Mouse (Mus musculus) stomach, embryonic 15.5 days (tissue): ENCODE data around the gene Ick. TPM values are rescaled to one million over a fixed set of nuclear protein-coding genes. Genes with fewer than 3 reads are reported as not detected.

Experiments used
- ATAC-seq: fragments of 200-750 bp; cut with Nextera tagmentation; 2 replicates; pipeline ENCODE4 v1.8.0; 2017; ENCODE audit warnings: low read depth, moderate number of reproducible peaks, moderate TSS enrichment; ENCODE audit not compliant: insufficient read depth, low FRiP score
- H3K27ac ChIP-seq: fragments of 300-500 bp; sonication (generic); 2 replicates; pipeline ENCODE4 v1.5.1; 2015; ENCODE audit warnings: mild to moderate bottlenecking, inconsistent platforms
- H3K27me3 ChIP-seq: fragments of 300-500 bp; sonication (generic); replicated peaks from 2 replicates; pipeline ENCODE4 v1.6.1; 2015; ENCODE audit warnings: inconsistent platforms
- H3K36me3 ChIP-seq: fragments of 300-500 bp; sonication (generic); 2 replicates; pipeline ENCODE4 v1.6.1; 2015; ENCODE audit warnings: inconsistent platforms
- H3K4me1 ChIP-seq: fragments of 300-500 bp; sonication (generic); 2 replicates; pipeline ENCODE4 v1.6.1; 2015; ENCODE audit warnings: inconsistent platforms
- H3K4me2 ChIP-seq: fragments of 300-500 bp; sonication (generic); 2 replicates; pipeline ENCODE4 v1.6.1; 2015; ENCODE audit warnings: mild to moderate bottlenecking, inconsistent platforms
- H3K4me3 ChIP-seq: fragments of 300-500 bp; sonication (generic); replicated peaks from 2 replicates; pipeline ENCODE4 v1.5.1; 2015; ENCODE audit warnings: inconsistent platforms
- H3K9ac ChIP-seq: fragments of 300-500 bp; sonication (generic); 2 replicates; pipeline ENCODE4 v1.6.1; 2015; ENCODE audit warnings: inconsistent platforms
- H3K9me3 ChIP-seq: fragments of 300-500 bp; sonication (generic); 2 replicates; pipeline ENCODE4 v1.6.1; 2016; ENCODE audit warnings: inconsistent platforms
- WGBS: fragments of 180-500 bp; shearing (Covaris S2); methylation state at CpG from one replicate; pipeline ENCODE4 v1.1.7; 2015; 5-methylcytosine and 5-hydroxymethylcytosine counted together
- polyA plus RNA-seq: library from polyadenylated mRNA; unstranded; fragments of >200 nt; fragmentation: Nextera tagmentation; extraction: Ambion mirVana; gene quantifications from 2 replicates; pipeline ENCODE4 v1.2.1, GENCODE M21; 2015

Gene Ick
- polyA plus RNA-seq, 1 experiment from 2014 or later: 20.8 TPM

DNA sequence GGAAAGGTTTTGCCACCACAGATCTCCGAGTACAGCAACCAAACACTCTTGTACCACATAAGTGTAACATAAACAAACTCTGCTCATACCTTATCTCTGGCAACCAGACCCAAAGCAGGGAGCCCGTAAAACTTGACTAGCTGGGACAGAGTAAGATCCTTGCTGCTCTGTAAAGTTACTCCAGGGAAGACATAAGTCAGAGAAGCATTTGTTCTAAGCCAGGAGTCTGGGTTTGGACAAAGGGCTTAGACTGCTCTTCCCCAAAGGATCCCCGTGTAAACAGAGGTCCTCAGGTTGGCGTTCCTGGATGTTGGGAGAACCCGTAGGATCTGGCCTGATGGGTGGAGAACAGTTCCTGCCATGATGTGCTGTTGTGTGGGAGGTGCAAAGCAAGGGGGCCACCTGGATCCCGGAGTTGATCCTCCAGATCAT is 3.5 kb upstream of the Ick start:
- no peaks in the 10 kb centered on the region for H3K9me3 ChIP-seq
- H3K36me3 ChIP-seq: no peaks in the 10 kb centered on the region
- no peak overlapping the region for H3K4me2 ChIP-seq
- no peak overlapping the region for H3K27ac ChIP-seq
- H3K27me3 ChIP-seq: no peaks in the 10 kb centered on the region
- 58% methylated on average over 6 of the region's 6 CpGs for WGBS
- no peak overlapping the region for H3K4me3 ChIP-seq
- H3K9ac ChIP-seq: no peak overlapping the region
- H3K4me1 ChIP-seq: peaks cover 10% of the 10 kb centered on the region
- ATAC-seq: peak; percentile 37; the same call in 1 of the 2 replicates

DNA sequence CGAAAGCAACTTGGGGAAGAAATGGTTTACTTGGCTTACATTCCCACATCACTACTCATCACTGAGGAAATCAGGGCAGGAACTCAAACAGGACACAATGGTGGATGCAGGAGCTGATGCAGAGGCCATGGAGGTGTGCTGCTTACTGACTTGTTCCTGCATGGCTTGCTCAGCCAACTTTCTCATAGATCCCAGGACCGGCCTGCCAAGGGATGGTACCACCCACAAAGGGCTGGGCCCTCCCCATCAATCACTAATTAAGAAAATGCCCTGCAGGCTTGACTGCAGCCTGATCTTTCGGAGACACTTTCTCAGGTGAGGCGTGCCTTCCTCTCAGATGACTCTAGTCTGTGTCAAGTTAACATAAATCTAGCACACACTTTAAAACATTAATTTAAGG is 2.2 kb upstream of the Ick start:
- Histone ChIP-seq H3K9me3 (no peaks in the 10 kb centered on the region), H3K4me2 (no peak overlapping the region), H3K27ac (no peak overlapping the region), H3K4me1 (peaks cover 10% of the 10 kb centered on the region), H3K9ac (no peak overlapping the region), H3K36me3 (no peaks in the 10 kb centered on the region), H3K4me3 (no peak overlapping the region), H3K27me3 (no peaks in the 10 kb centered on the region)
- WGBS: 74% methylated on average over 4 of the region's 4 CpGs
- ATAC-seq: no peak

DNA sequence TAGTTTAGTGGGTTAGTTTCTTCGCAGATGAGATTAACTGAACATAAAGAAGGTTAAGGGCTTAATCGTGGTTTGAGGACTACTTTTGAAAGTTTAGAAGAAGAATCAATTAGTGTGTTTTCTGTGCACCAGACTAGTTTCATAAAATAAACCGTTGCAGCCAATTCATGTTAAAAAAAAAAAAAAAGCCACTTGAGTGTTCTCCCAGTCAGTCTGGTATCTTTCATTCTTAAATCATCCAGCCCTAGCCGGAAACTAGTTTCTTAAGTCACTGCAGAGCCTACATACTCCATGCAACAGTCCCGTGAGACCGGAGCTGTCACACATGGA is 1.4 kb upstream of the Ick start:
- Histone ChIP-seq H3K36me3 (no peaks in the 10 kb centered on the region), H3K4me2 (peak overlapping the region; percentile 85), H3K27me3 (no peaks in the 10 kb centered on the region), H3K9me3 (no peaks in the 10 kb centered on the region), H3K9ac (peak overlapping the region; percentile 73), H3K27ac (peak overlapping the region; percentile 95), H3K4me3 (peak overlapping the region; percentile 70), H3K4me1 (peaks cover 10% of the 10 kb centered on the region)
- ATAC-seq: no peak
- 15% methylated on average over 6 of the region's 6 CpGs for WGBS

DNA sequence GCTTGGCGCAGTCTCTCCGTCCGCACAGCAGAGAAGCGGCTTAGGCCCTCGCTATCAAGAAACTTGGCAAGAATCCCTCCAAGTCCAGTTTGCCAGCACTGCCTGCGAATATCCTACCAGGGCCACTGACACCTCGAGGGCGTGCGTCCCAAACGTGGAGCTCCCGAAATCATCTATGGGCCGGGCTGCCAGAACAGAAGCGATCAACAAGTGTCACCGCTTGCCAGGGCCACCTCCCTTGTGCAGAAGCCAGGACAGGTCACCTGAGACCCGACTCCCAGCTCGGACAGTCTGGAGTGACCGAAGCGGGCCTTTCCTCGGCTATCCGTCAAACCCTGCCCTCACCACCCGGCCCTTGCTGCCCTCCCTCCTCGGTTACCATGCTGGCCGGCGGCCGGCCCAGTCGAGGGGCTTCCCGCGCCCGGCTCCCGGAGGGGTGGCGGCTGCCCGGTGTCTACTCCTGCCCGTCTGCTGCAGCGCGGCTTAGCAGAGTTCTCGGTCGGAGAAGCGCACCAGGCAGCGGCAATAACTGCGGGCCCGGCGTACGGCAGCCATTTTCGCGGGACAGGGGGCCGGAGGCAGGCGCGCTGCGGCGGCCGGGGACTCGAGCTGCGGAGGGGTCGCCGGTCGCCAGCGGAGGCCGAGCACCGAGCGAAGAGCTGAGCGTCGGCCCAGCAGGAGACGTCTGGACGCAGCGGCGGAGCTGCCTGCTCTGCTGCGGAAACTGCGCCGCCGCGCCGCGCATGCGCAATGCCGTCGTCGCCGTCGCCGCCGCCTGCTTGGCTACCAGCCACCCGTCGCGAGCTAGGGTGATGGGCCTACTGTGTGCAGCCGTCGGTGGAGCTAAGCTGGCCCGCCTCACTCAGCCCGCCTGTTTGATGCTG is 838 bp upstream of the Ick start:
- Histone ChIP-seq H3K36me3 (no peaks in the 10 kb centered on the region), H3K27me3 (no peaks in the 10 kb centered on the region), H3K4me1 (peaks cover 10% of the 10 kb centered on the region), H3K9me3 (no peaks in the 10 kb centered on the region), H3K27ac (peak overlapping the region; percentile 95), H3K4me3 (peak overlapping the region; percentile 70), H3K4me2 (peak overlapping the region; percentile 85), H3K9ac (peak overlapping the region; percentile 73)
- WGBS: under 1% methylated on average over 86 of the region's 88 CpGs
- peak; percentile 75 for ATAC-seq

DNA sequence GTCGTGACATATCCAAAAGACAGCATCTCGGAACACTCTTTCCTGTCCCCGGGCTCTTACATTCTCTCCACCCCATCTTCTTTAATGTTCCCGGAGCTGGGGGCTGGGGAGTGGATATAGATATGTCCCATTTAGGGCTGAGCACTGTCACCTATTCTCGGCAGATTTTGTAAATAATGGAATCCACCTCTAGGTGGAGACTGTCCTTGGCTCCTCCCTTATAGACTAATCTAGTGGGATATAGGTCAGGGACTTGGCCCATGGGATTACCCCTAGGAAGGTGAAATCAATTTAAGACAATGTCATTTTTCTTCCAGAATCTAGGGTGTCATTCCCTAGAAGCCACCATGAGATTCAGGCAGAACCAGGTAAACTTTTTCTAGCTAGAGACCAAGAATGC is 664 bp downstream of the Ick start:
- Histone ChIP-seq H3K4me3 (peak overlapping the region; percentile 70), H3K27ac (no peak overlapping the region), H3K27me3 (no peaks in the 10 kb centered on the region), H3K9ac (no peak overlapping the region), H3K4me2 (peak overlapping the region; percentile 85), H3K36me3 (no peaks in the 10 kb centered on the region), H3K4me1 (peaks cover 14% of the 10 kb centered on the region), H3K9me3 (no peaks in the 10 kb centered on the region)
- ATAC-seq: no peak
- 40% methylated on average over 5 of the region's 5 CpGs for WGBS

DNA sequence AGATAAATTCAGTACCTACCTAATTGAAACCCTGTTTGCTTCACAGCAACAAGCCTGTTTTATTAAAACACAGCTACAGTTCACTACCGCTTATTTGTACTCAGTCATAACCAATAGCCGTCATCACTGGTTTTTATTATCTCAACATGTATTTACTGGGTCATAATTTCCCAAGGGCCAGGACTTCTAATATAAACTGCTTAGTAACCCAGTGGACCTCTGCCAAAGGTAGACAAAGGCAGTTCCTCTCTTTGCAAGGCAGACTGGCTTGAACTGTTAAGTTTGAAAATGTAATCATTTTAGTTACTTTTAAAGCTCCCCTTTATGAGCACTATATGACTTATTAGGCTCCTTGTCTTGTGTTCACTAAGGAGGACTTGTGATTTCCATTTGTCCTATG is 2.5 kb downstream of the Ick start:
- Histone ChIP-seq H3K36me3 (no peaks in the 10 kb centered on the region; the same call in 1 of the 2 replicates), H3K4me1 (peaks cover 20% of the 10 kb centered on the region), H3K27ac (no peak overlapping the region), H3K9ac (no peak overlapping the region), H3K4me3 (no peak overlapping the region), H3K4me2 (no peak overlapping the region), H3K27me3 (no peaks in the 10 kb centered on the region), H3K9me3 (no peaks in the 10 kb centered on the region)
- 74% methylated on average over 2 of the region's 2 CpGs for WGBS
- no peak for ATAC-seq

DNA sequence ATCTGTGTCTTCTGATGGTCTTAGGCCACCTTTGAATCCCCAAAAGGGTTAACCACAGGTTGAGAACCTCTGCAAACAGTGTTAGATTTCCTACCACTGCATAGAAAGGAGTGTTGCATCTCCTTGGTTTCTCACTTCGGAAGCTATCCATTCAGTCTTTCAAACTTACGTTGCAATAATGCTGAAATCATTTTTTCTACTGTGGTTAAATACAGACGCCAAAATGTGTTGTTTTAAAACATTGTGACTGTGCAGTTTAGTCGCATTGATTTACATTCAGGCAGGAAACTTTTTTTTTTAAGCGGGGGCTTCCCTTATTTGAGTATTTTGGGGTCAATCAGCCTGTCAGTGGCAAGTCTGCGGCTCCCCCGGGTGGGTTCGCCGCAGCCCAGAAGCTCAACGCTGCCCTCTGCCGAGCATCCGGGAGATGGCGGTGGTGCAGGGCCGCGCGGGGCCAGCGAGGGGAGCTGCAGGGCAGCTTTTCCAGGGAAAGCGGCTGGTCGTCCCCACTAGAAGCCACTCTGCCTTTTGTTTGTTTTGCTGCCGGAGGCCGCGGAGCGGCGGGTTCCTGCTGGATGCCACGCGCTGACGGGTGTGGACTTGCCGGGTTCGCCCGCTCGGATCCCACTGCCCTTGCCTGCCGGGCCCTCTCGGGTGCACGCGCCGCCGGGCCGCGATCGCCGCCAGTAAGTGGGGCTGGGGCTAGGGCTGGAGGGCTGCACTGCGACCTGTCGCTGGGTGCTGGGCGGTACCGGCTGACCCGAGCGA is 4.0 kb downstream of the Ick start:
- Histone ChIP-seq H3K9ac (peak overlapping the region; percentile 94), H3K4me1 (peaks cover 14% of the 10 kb centered on the region), H3K4me2 (peak overlapping the region; percentile 60), H3K36me3 (no peaks in the 10 kb centered on the region; the same call in 1 of the 2 replicates), H3K27me3 (no peaks in the 10 kb centered on the region), H3K4me3 (peak overlapping the region; percentile 91), H3K27ac (peak overlapping the region; percentile 90), H3K9me3 (no peaks in the 10 kb centered on the region)
- under 1% methylated on average over 47 of the region's 47 CpGs for WGBS
- ATAC-seq: peak; percentile 76

DNA sequence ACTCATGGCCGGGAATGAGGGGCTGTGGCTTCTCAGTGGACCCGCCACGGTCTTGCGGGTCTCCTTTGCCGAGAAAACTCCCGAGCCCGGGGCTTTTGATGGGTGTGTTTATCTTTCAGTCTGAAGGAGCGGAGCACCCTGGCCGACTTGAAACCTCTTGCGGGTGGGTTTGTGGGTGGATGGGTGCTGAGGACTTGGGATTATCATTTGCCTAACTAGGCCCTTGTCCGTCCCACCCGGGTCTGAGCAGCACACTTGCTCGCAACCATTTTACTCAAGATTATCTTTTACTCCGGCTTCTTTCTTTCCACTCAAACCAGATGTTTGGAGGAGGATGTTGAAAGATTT is 4.5 kb downstream of the Ick start:
- H3K36me3 ChIP-seq: no peaks in the 10 kb centered on the region; the same call in 1 of the 2 replicates
- peak overlapping the region; percentile 90 for H3K27ac ChIP-seq
- no peaks in the 10 kb centered on the region for H3K27me3 ChIP-seq
- H3K4me1 ChIP-seq: peaks cover 14% of the 10 kb centered on the region
- peak overlapping the region; percentile 91 for H3K4me3 ChIP-seq
- no peak for ATAC-seq
- no peaks in the 10 kb centered on the region for H3K9me3 ChIP-seq
- H3K9ac ChIP-seq: peak overlapping the region; percentile 94
- H3K4me2 ChIP-seq: peak overlapping the region; percentile 60
- WGBS: under 1% methylated on average over 14 of the region's 14 CpGs

DNA sequence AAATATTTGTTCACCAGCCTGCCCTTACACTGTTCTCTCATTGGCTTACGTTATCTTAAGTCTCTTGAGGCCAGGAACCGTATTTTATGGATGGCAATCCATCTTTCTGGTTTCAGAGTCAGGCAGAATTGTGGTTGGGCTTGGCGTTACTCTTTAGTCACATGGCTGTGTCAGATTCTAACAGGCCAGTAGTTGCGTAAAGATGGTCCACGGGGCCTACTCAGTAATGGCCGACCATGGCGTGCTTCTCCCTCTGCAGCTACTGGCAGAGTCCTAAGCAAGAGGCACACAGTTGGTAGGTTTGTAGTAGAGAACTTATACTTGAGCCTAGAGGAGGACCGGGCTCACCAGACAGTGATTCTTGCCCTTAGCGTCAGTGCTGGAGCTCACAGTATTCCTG is 6.8 kb downstream of the Ick start:
- H3K4me2 ChIP-seq: peak overlapping the region; percentile 60; the same call in 1 of the 2 replicates
- WGBS: 70% methylated on average over 9 of the region's 9 CpGs
- peaks cover 9% of the 10 kb centered on the region for H3K4me1 ChIP-seq
- no peak for ATAC-seq
- no peaks in the 10 kb centered on the region; the same call in 1 of the 2 replicates for H3K36me3 ChIP-seq
- H3K9ac ChIP-seq: no peak overlapping the region
- H3K27ac ChIP-seq: no peak overlapping the region
- H3K9me3 ChIP-seq: no peaks in the 10 kb centered on the region
- no peaks in the 10 kb centered on the region for H3K27me3 ChIP-seq
- H3K4me3 ChIP-seq: no peak overlapping the region

DNA sequence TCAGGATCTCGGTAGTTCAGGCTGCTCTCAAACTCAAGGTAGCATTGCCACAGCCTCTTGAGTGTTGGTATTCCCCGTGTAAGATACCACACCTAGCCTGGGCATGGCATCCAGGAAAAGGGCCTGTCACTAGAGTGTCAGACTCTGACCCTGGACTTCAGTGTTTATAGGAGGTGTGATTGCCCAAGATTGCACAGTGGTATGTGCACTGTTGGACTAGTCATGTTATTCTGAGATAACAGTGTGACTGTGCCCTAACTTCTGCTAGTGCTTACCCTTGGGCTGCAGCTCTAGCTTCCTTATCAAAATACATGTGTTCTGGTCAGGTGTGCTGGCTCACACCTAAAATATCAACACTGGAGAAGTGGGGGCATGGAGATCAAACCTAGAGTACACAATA is 8.7 kb downstream of the Ick start:
- Histone ChIP-seq H3K4me2 (no peak overlapping the region), H3K4me3 (no peak overlapping the region), H3K27me3 (no peaks in the 10 kb centered on the region), H3K36me3 (no peaks in the 10 kb centered on the region; the same call in 1 of the 2 replicates), H3K9me3 (no peaks in the 10 kb centered on the region), H3K9ac (no peak overlapping the region), H3K4me1 (peaks cover 12% of the 10 kb centered on the region), H3K27ac (no peak overlapping the region)
- ATAC-seq: peak; percentile 63; the same call in 1 of the 2 replicates
- 80% methylated on average over 2 of the region's 2 CpGs for WGBS

DNA sequence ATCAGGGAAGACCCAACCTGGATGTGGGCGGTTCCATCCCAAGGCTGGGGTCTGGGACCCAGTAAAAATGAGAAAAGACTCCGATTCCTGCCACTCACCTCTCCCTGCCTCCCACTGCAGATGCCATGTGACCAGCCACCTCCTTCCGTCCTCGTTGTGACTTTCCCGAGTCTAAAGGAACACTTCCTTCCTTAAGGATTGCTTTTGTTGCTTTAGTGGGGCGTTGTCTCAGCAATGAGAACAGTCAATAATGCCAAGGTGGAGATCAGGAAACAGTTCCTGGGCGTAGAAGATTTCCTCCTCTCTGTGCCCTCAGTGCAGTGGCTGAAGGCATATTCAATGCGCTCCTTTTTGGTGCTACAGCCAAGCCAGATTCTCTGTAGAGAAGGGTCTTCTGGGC is 12.4 kb downstream of the Ick start:
- Histone ChIP-seq H3K27me3 (no peaks in the 10 kb centered on the region), H3K4me1 (peaks cover 6% of the 10 kb centered on the region), H3K27ac (peak overlapping the region; percentile 61; the same call in 1 of the 2 replicates), H3K4me3 (no peak overlapping the region), H3K4me2 (no peak overlapping the region), H3K9me3 (no peaks in the 10 kb centered on the region), H3K36me3 (no peaks in the 10 kb centered on the region), H3K9ac (no peak overlapping the region)
- 72% methylated on average over 8 of the region's 8 CpGs for WGBS
- ATAC-seq: peak; percentile 33

DNA sequence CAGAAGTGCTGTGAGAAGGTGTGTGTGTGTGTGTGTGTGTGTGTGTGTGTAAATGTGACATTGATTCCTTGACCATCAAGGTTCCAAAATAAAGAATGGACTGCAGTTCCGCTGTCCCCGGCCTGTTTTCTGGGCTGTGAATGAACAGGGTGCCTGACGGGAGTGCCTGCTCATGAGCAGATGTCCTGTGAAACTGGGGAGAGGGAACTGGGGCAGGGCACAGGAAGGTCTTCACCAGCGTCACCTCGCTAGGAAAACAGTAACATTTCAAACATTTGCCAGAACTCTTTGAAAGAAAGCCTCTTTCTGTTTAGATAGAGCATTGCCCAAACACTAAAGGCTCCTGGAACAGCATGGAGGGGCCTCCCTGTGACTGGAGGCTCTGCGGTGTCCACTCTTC is 13.0 kb downstream of the Ick start:
- Histone ChIP-seq H3K4me2 (no peak overlapping the region), H3K36me3 (no peaks in the 10 kb centered on the region), H3K4me1 (peaks cover 6% of the 10 kb centered on the region), H3K9me3 (no peaks in the 10 kb centered on the region), H3K27ac (peak overlapping the region; percentile 61; the same call in 1 of the 2 replicates), H3K9ac (no peak overlapping the region), H3K27me3 (no peaks in the 10 kb centered on the region), H3K4me3 (no peak overlapping the region)
- no peak for ATAC-seq
- 65% methylated on average over 6 of the region's 6 CpGs for WGBS
